Mouse (Mus musculus) olfactory bulb, adult 2 months (tissue): ENCODE results near the gene Zfp648.

Experiments
- CTCF ChIP-seq: fragments of 200-500 bp; IDR thresholded peaks from 2 replicates; pipeline ENCODE4 v1.5.1; 2012; ENCODE audit warnings: low read depth, mild to moderate bottlenecking, low read length, moderate library complexity; ENCODE audit not compliant: insufficient read depth
- POLR2A ChIP-seq: fragments of 200-500 bp; IDR thresholded peaks from 2 replicates; pipeline ENCODE4 v1.6.1; 2012; ENCODE audit warnings: mild to moderate bottlenecking, low read depth, low read length, moderate library complexity; ENCODE audit not compliant: insufficient read depth

DNA sequence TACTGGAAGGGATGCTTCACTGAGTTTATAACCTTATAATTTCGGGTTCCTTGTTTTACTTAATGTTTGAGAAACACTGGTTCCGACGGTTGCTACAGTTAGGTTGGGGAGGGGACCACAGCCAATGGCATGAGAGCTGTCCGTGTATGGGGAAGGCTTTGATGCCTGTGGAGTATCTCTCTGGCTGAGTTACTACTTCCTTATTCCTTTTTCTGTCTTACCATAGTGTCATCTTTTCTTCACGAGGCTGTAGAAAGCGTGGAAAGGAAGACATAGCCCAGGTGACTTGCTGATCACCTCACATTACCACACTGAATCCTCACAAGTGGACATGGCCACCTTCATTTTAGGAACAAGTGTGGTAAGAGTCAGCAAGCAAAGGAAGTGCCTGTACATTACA lies 32.0 kb downstream of the Zfp648 start:
- TF ChIP-seq CTCF (no peak), POLR2A (no peak)
